Mouse (Mus musculus) kidney, postnatal 36 days (tissue): Measurements from ENCODE around the gene Hist2h2aa2.

Experiments
- DNase-seq, 2 experiments: peaks; one replicate each; pipeline ENCODE4 v3.0.0; 2021 to 2022; ENCODE audit warnings: mixed read lengths in 2 of 2

The Hist2h2aa2 gene

GRCm38 (mm10) chr3:96196437-96197128 is 43.5 kb downstream of the Hist2h2aa2 start:
- DNase-seq, result no peak

- DNase-seq, result peak in 1 of 2 experiments; percentile 29
Measured at GRCm38 (mm10) chr3:96195616-96196313, 44.3 kb downstream of the Hist2h2aa2 start.

DNA sequence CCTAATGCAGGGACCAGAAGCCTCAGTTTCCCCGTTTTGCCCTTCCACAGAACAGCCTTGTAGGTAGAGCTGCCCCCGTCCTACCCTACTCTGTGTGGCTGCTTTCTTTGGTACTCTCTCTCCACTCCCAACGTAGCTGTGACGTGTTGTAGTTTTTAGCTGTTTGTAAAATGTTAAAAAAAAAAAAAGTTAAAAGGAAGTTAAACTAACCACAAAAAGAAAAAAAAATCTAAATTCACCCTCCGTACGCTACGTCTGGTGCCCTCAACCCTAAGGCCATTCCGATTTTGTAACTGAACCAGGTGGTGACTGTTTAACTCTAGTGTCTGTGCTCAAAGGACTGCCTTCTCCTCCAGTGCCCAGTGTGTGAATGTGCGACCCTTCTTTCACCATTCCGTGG is 45.1 kb downstream of the Hist2h2aa2 start:
- DNase-seq, result no peak

GRCm38 (mm10) chr3:96192977-96193376 is 47.1 kb downstream of the Hist2h2aa2 start:
- no peak for DNase-seq
